In genomic region chrX:48409611-48410387, GRCm38 (mm10) we compare ENCODE assay signal across 8 mouse cellular contexts. TPM values are rescaled to one million over a fixed set of nuclear protein-coding genes. Genes with fewer than 3 reads are reported as not detected.
A peak's percentile ranks its signal among the peaks of the same experiment; 100 is the strongest.
DNase-seq lines count a peak whose midpoint lies in the region; ATAC-seq and TF ChIP-seq lines count a peak whose summit lies in the region.

No protein-coding gene starts in this region.

- H3K36me3 ChIP-seq in embryonic facial prominence, embryonic 14.5 days (ENCODE audit: control insufficient read depth, insufficient read depth, low read length), result no peaks in the 10 kb centered on the region
- peaks cover 10% of the 10 kb centered on the region for H3K36me3 ChIP-seq in limb, embryonic 13.5 days
- no peaks in the 10 kb centered on the region for H3K36me3 ChIP-seq in midbrain, embryonic 15.5 days (replicated peaks)

- H3K9me3 ChIP-seq in embryonic facial prominence, embryonic 14.5 days (ENCODE audit: control insufficient read depth, low read length), result no peaks in the 10 kb centered on the region
- H3K9me3 ChIP-seq in limb, embryonic 13.5 days, result no peaks in the 10 kb centered on the region
- no peaks in the 10 kb centered on the region for H3K9me3 ChIP-seq in midbrain, embryonic 15.5 days

- peak overlapping the region; percentile 66 for H3K4me3 ChIP-seq in bone marrow, adult 2 months (replicated peaks; ENCODE audit: control insufficient read depth, low read depth, low read length)
- H3K4me3 ChIP-seq in embryonic facial prominence, embryonic 14.5 days (ENCODE audit: low read depth, low read length), result peak overlapping the region; percentile 46
- peak overlapping the region; percentile 47 for H3K4me3 ChIP-seq in limb, embryonic 13.5 days
- peak overlapping the region; percentile 43 for H3K4me3 ChIP-seq in midbrain, embryonic 15.5 days

- DNase-seq in 3T3-L1 (ENCODE audit: low read depth, low spot score), result peak; percentile 83
- peak; percentile 72 for DNase-seq in embryonic facial prominence, embryonic 14.5 days (ENCODE audit: low spot score)
- peak; percentile 72 to 85 for DNase-seq in heart, adult 9 months (ENCODE audit: low spot score in 2 of 2)
- DNase-seq in kidney, adult 9 months, result peak; percentile 82
- DNase-seq in spleen, adult 18-20 months, result peak; percentile 71 to 82

- H3K4me1 ChIP-seq in bone marrow, adult 2 months (ENCODE audit: control insufficient read depth, insufficient read depth, low read length), result no peaks in the 10 kb centered on the region
- H3K4me1 ChIP-seq in embryonic facial prominence, embryonic 14.5 days (ENCODE audit: control insufficient read depth, insufficient read depth, low read length), result no peaks in the 10 kb centered on the region
- H3K4me1 ChIP-seq in limb, embryonic 13.5 days, result peaks cover 7% of the 10 kb centered on the region; the same call in 1 of the 2 replicates
- H3K4me1 ChIP-seq in midbrain, embryonic 15.5 days, result no peaks in the 10 kb centered on the region

- no peak for TF ChIP-seq POLR2A in bone marrow, adult 2 months (IDR thresholded peaks at IDR 0.05; ENCODE audit: borderline replicate concordance, control insufficient read depth, low read depth, low read length)

- peak overlapping the region; percentile 51 for H3K4me2 ChIP-seq in embryonic facial prominence, embryonic 14.5 days (ENCODE audit: low read depth, low read length)
- H3K4me2 ChIP-seq in limb, embryonic 13.5 days (replicated peaks), result peak overlapping the region; percentile 62
- peak overlapping the region; percentile 53 for H3K4me2 ChIP-seq in midbrain, embryonic 15.5 days

- WGBS in bone marrow, adult 2 months, result 8% methylated on average over 36 of the region's 36 CpGs
- 12% methylated on average over 21 of the region's 36 CpGs for WGBS in embryonic facial prominence, embryonic 14.5 days
- 11% methylated on average over 36 of the region's 36 CpGs for WGBS in limb, embryonic 13.5 days
- 26% methylated on average over 33 of the region's 36 CpGs for WGBS in midbrain, embryonic 15.5 days

- H3K27ac ChIP-seq in bone marrow, adult 2 months (ENCODE audit: control insufficient read depth, insufficient read depth, low read depth, low read length, poor library complexity), result peak overlapping the region; percentile 7; the same call in 1 of the 2 replicates
- H3K27ac ChIP-seq in embryonic facial prominence, embryonic 14.5 days (replicated peaks; ENCODE audit: low read depth, low read length), result no peak overlapping the region
- H3K27ac ChIP-seq in limb, embryonic 13.5 days, result no peak overlapping the region
- no peak overlapping the region for H3K27ac ChIP-seq in midbrain, embryonic 15.5 days

- no peaks in the 10 kb centered on the region for H3K27me3 ChIP-seq in embryonic facial prominence, embryonic 14.5 days (replicated peaks; ENCODE audit: control insufficient read depth, insufficient read depth, low read length)
- H3K27me3 ChIP-seq in limb, embryonic 13.5 days, result no peaks in the 10 kb centered on the region
- no peaks in the 10 kb centered on the region for H3K27me3 ChIP-seq in midbrain, embryonic 15.5 days (replicated peaks)

- ATAC-seq in embryonic facial prominence, embryonic 14.5 days (ENCODE audit: low read depth), result peak; percentile 90
- ATAC-seq in limb, embryonic 13.5 days (ENCODE audit: low FRiP score, low read depth), result peak; percentile 87
- peak; percentile 90 for ATAC-seq in midbrain, embryonic 15.5 days (replicated peaks)

- TF ChIP-seq CTCF in bone marrow, adult 2 months (IDR thresholded peaks at IDR 0.05; ENCODE audit: control insufficient read depth, insufficient read depth, low read length), result peak; percentile 75

- peak overlapping the region; percentile 26; the same call in 1 of the 2 replicates for H3K9ac ChIP-seq in embryonic facial prominence, embryonic 14.5 days (ENCODE audit: low read depth, low read length)
- no peak overlapping the region for H3K9ac ChIP-seq in limb, embryonic 13.5 days
- no peak overlapping the region; the same call in 1 of the 2 replicates for H3K9ac ChIP-seq in midbrain, embryonic 15.5 days

RNA-seq across cellular contexts. Expression of gene Elf4, which starts 53.1 kb away (rescaled TPM):
- polyA plus RNA-seq in bone marrow, adult 2 months (2011; ENCODE audit: insufficient read depth, insufficient read length, low replicate concordance, missing spikeins), result 12.4 and 20.4 TPM in 2 replicates
- polyA plus RNA-seq in embryonic facial prominence, embryonic 14.5 days (2014; fragmentation: Nextera tagmentation; extraction: Ambion mirVana), result 11.5 and 12.7 TPM in 2 replicates
- polyA plus RNA-seq in limb, embryonic 13.5 days (2015; fragmentation: Nextera tagmentation; extraction: Ambion mirVana), result 4.1 and 4.9 TPM in 2 replicates
- polyA plus RNA-seq in midbrain, embryonic 15.5 days (2015; fragmentation: Nextera tagmentation; extraction: Ambion mirVana), result 0.50 and 0.80 TPM in 2 replicates
